Mouse (Mus musculus) liver, embryonic 16.5 days (tissue): ENCODE results near the gene Gm21969. TPM values are rescaled to one million over a fixed set of nuclear protein-coding genes. Genes with fewer than 3 reads are reported as not detected.

Source experiments
- ATAC-seq: fragments of 200-750 bp; cut with Nextera tagmentation; 2 replicates; pipeline ENCODE4 v1.8.0; 2017; ENCODE audit warnings: low read depth, mild to moderate bottlenecking, moderate number of reproducible peaks, moderate library complexity
- H3K27ac ChIP-seq: fragments of 300-500 bp; sonication (generic); 2 replicates; pipeline ENCODE4 v1.5.1; 2014; ENCODE audit warnings: mild to moderate bottlenecking, low read length
- H3K27me3 ChIP-seq: fragments of 300-500 bp; sonication (generic); 2 replicates; pipeline ENCODE4 v1.6.1; 2014; ENCODE audit warnings: low read depth, low read length, mixed read lengths; ENCODE audit not compliant: control insufficient read depth, insufficient read depth
- H3K36me3 ChIP-seq: fragments of 300-500 bp; sonication (generic); 2 replicates; pipeline ENCODE4 v1.6.1; 2014; ENCODE audit warnings: mild to moderate bottlenecking; ENCODE audit not compliant: control insufficient read depth, insufficient read depth
- H3K4me1 ChIP-seq: fragments of 300-500 bp; sonication (generic); 2 replicates; pipeline ENCODE4 v1.6.1; 2014; ENCODE audit warnings: low read depth, low read length, mixed read lengths; ENCODE audit not compliant: control insufficient read depth
- H3K4me2 ChIP-seq: fragments of 300-500 bp; sonication (generic); 2 replicates; pipeline ENCODE4 v1.6.1; 2014; ENCODE audit warnings: low read depth, low read length, mixed read lengths
- H3K4me3 ChIP-seq: fragments of 300-500 bp; sonication (generic); 2 replicates; pipeline ENCODE4 v1.5.1; 2014; ENCODE audit warnings: low read depth, mild to moderate bottlenecking, low read length
- H3K9ac ChIP-seq: fragments of 300-500 bp; sonication (generic); 2 replicates; pipeline ENCODE4 v1.6.1; 2014; ENCODE audit warnings: low read depth, low read length
- H3K9me3 ChIP-seq: fragments of 300-500 bp; sonication (generic); replicated peaks from 2 replicates; pipeline ENCODE4 v1.6.1; 2016; ENCODE audit warnings: low read length; ENCODE audit not compliant: control insufficient read depth
- WGBS: fragments of 180-500 bp; shearing (Covaris S2); extraction: QIAGEN DNeasy Blood & Tissue Kit; methylation state at CpG from one replicate; pipeline ENCODE4 v1.1.7; 2014; ENCODE audit not compliant: insufficient replicate concordance; 5-methylcytosine and 5-hydroxymethylcytosine counted together
- polyA plus RNA-seq: library from polyadenylated mRNA; unstranded; fragments of >200 nt; fragmentation: Nextera tagmentation; extraction: Ambion mirVana; gene quantifications from 2 replicates; pipeline ENCODE4 v1.2.1, GENCODE M21; 2015

The Gm21969 gene
- polyA plus RNA-seq, 1 experiment from 2014 or later, result 0.02 TPM

DNA sequence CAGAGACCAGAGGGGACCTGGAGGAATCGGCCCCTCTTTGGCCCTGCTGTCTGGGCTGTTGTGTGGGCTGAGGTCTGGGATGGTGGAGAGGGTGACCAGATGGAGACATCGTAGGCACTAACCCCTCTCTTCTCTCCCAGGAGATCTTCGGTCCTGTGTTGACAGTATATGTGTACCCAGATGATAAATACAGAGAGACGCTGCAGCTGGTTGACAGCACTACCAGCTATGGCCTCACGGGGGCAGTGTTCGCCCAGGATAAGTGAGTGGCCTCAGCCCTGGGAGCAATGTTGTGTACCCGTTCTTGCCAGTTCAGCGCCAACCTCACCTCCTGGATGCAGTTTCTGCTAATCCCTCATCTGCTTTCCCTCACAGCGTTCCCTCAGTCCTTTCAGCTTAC, 41.0 kb downstream of the Gm21969 start:
- WGBS, result 18% methylated on average over 9 of the region's 9 CpGs
- ATAC-seq, result no peak
- peaks cover 16% of the 10 kb centered on the region for H3K4me1 ChIP-seq

GRCm38 (mm10) chr4:139646916-139647315, 43.9 kb downstream of the Gm21969 start:
- WGBS, result 73% methylated on average over 7 of the region's 7 CpGs
- Histone ChIP-seq H3K9me3 (no peaks in the 10 kb centered on the region), H3K4me3 (no peak overlapping the region), H3K9ac (no peak overlapping the region), H3K4me1 (peaks cover 2% of the 10 kb centered on the region; the same call in 1 of the 2 replicates), H3K27ac (no peak overlapping the region), H3K4me2 (no peak overlapping the region), H3K27me3 (no peaks in the 10 kb centered on the region), H3K36me3 (peaks cover 10% of the 10 kb centered on the region)
- no peak for ATAC-seq

More for the DNA sequence above, 41.0 kb downstream of the Gm21969 start:
- Histone ChIP-seq H3K36me3 (peaks cover 10% of the 10 kb centered on the region), H3K27me3 (no peaks in the 10 kb centered on the region; the same call in 1 of the 2 replicates), H3K9me3 (no peaks in the 10 kb centered on the region), H3K27ac (no peak overlapping the region), H3K4me3 (no peak overlapping the region), H3K9ac (no peak overlapping the region), H3K4me2 (no peak overlapping the region)

DNA sequence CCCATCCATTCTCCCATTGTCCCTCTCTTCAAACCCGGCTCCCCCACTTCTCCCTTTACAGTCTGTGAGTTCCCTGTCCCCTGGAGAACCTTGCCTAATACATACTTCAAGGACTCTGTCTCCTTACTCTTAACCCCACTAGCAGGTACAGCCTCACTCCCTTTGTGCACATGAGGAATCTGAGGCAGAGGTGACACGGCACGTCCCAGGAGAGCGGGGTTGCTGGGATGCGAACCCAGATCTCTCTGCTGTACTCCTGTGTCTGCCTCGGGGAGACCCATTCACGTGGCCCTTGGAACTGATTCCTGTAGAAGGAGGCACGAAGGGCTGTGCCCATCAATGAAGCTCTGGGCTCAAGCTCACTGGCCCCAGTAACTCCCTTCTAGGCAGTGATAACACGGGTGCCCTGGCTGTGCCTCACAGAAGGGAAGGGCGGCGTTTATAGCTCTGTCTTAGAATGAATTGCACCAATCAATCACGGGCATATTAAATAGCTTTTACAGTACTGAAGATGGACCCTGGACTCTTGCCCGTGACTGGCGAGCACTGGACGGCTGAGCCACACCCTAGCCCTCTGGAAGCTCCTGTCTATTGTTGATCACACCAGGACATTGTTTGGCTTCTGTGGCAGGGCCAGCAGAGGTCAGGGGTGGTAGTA, 47.2 kb downstream of the Gm21969 start:
- Histone ChIP-seq H3K4me3 (no peak overlapping the region), H3K9me3 (no peaks in the 10 kb centered on the region), H3K27ac (no peak overlapping the region), H3K27me3 (no peaks in the 10 kb centered on the region), H3K36me3 (peaks cover 6% of the 10 kb centered on the region; the same call in 1 of the 2 replicates), H3K9ac (no peak overlapping the region), H3K4me2 (no peak overlapping the region), H3K4me1 (no peaks in the 10 kb centered on the region)
- no peak for ATAC-seq
- 61% methylated on average over 15 of the region's 15 CpGs for WGBS

GRCm38 (mm10) chr4:139650907-139651306, 47.9 kb downstream of the Gm21969 start:
- Histone ChIP-seq H3K27me3 (no peaks in the 10 kb centered on the region), H3K27ac (no peak overlapping the region), H3K4me2 (no peak overlapping the region), H3K9me3 (no peaks in the 10 kb centered on the region), H3K4me1 (no peaks in the 10 kb centered on the region), H3K36me3 (peaks cover 2% of the 10 kb centered on the region; the same call in 1 of the 2 replicates), H3K9ac (no peak overlapping the region), H3K4me3 (no peak overlapping the region)
- 48% methylated on average over 11 of the region's 11 CpGs for WGBS
- no peak for ATAC-seq

- no peaks in the 10 kb centered on the region for H3K9me3 ChIP-seq
- no peak within 1 kb of the TSS for H3K27ac ChIP-seq
- 68% methylated on average over 8 of the region's 8 CpGs for WGBS
- H3K4me2 ChIP-seq, result no peak within 1 kb of the TSS
- H3K27me3 ChIP-seq, result no peaks in the 10 kb centered on the region
- no peaks in the 10 kb centered on the region; the same call in 1 of the 2 replicates for H3K36me3 ChIP-seq
- H3K4me3 ChIP-seq, result no peak within 1 kb of the TSS
- ATAC-seq, result no peak
- no peaks in the 10 kb centered on the region for H3K4me1 ChIP-seq
- no peak within 1 kb of the TSS for H3K9ac ChIP-seq
These were observed 50.3 kb downstream of the Gm21969 start, which contains the start of gene Tas1r2 for GRCm38 (mm10) chr4:139653238-139653637. Gene Tas1r2 (plus strand): TSS chr4:139653538.

GRCm38 (mm10) chr4:139661897-139662296, 58.9 kb downstream of the Gm21969 start:
- WGBS, result 77% methylated on average over 14 of the region's 14 CpGs
- H3K36me3 ChIP-seq, result no peaks in the 10 kb centered on the region
- no peak overlapping the region for H3K27ac ChIP-seq
- no peak overlapping the region for H3K9ac ChIP-seq
- no peaks in the 10 kb centered on the region for H3K9me3 ChIP-seq
- no peaks in the 10 kb centered on the region for H3K27me3 ChIP-seq
- H3K4me3 ChIP-seq, result no peak overlapping the region
- ATAC-seq, result no peak
- H3K4me2 ChIP-seq, result no peak overlapping the region
- no peaks in the 10 kb centered on the region for H3K4me1 ChIP-seq

DNA sequence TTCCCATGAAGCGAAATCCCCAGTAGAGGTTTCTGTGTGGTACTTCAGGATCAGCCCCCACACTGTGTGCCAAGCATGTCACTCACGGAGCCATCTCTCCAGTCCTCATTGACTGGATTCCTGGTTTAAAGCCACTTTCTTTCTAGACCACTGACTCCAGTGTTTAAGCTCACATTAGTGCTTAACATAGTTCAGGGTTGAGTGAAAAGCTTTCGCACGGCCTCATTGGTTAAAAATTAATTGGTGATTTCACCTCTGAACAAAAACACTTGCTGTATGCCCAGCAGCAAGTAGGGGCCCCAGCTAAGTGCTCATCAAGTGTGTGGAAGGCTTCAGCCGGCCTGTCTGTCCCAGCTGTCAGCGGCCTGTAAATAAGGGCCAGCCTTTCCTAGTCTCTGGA, 64.6 kb downstream of the Gm21969 start:
- Histone ChIP-seq H3K27me3 (no peaks in the 10 kb centered on the region), H3K4me1 (no peaks in the 10 kb centered on the region), H3K9me3 (no peaks in the 10 kb centered on the region), H3K9ac (no peak overlapping the region), H3K4me2 (no peak overlapping the region), H3K36me3 (no peaks in the 10 kb centered on the region), H3K27ac (no peak overlapping the region), H3K4me3 (no peak overlapping the region)
- no peak for ATAC-seq
- WGBS, result 66% methylated on average over 6 of the region's 6 CpGs

GRCm38 (mm10) chr4:139669847-139670246, 66.9 kb downstream of the Gm21969 start:
- 10% methylated on average over 6 of the region's 6 CpGs for WGBS
- no peak overlapping the region for H3K9ac ChIP-seq
- no peak overlapping the region for H3K27ac ChIP-seq
- no peaks in the 10 kb centered on the region for H3K9me3 ChIP-seq
- no peaks in the 10 kb centered on the region for H3K4me1 ChIP-seq
- ATAC-seq, result no peak
- H3K4me2 ChIP-seq, result no peak overlapping the region
- no peaks in the 10 kb centered on the region for H3K27me3 ChIP-seq
- no peaks in the 10 kb centered on the region for H3K36me3 ChIP-seq
- H3K4me3 ChIP-seq, result no peak overlapping the region

DNA sequence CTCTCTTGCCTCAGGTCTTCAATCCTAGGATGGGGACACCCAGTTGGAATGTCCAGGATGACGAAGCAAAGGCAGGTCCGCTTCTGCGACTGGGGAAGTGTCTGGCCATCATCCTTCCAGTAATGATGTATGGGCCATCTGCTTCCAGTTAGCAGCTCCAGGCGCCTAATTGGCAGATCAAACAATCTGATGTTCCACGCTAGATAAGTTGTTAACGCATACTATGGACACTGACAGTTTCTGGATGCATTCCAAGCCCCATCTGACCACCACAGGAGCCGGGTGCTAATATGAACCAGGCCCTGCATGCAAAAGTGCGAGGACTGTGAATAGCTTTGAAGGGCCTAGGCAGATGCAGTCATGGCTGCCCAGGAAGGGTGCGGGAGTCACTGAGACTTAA, 72.7 kb downstream of the Gm21969 start:
- H3K4me3 ChIP-seq, result no peak overlapping the region
- H3K9ac ChIP-seq, result no peak overlapping the region
- H3K27ac ChIP-seq, result no peak overlapping the region
- WGBS, result 61% methylated on average over 9 of the region's 9 CpGs
- ATAC-seq, result no peak
- no peaks in the 10 kb centered on the region; the same call in 1 of the 2 replicates for H3K9me3 ChIP-seq
- no peaks in the 10 kb centered on the region for H3K36me3 ChIP-seq
- H3K27me3 ChIP-seq, result no peaks in the 10 kb centered on the region
- H3K4me2 ChIP-seq, result no peak overlapping the region
- H3K4me1 ChIP-seq, result no peaks in the 10 kb centered on the region
